Mouse (Mus musculus) heart, adult 2 months (tissue): ENCODE data around the gene Gm19935.

Experiments used
- CTCF ChIP-seq: fragments of 200-600 bp; IDR thresholded peaks from 2 replicates; pipeline ENCODE4 v1.8.1; 2022; ENCODE audit warnings: antibody characterized with exemption, mild to moderate bottlenecking, moderate library complexity
- EP300 ChIP-seq: fragments of 200-500 bp; IDR thresholded peaks from 2 replicates; pipeline ENCODE4 v1.6.1; 2011; ENCODE audit warnings: low read depth, low read length, control low read depth; ENCODE audit not compliant: insufficient read depth

DNA sequence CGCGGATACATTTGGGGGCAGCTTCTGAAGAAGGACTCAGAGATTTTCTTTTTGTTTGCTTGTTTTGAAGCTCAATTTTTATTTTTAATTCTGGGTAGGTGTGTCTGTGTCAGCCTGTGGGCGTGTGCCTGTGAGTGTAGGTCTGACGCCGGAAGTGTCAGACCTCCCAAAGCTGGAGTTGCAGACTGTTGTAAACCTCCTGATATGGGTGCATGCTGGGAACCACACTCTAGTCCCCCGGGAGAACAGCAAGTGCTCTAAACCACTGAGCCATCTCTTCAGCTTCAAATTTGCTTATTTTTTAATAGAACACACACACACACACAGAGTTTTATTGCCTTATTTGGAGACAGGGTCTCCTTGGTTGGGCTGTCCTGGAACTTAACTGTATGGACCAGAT is 25.9 kb upstream of the Gm19935 start:
- TF ChIP-seq CTCF (no peak), EP300 (no peak)
